Mouse (Mus musculus) CD4-positive helper T cell, adult 2 months (primary cell): ENCODE measurements around the gene Cd72.
A peak's percentile ranks its signal among the peaks of the same experiment; 100 is the strongest.

Source experiments
- DNase-seq: peaks from one replicate; pipeline ENCODE4 v3.0.0-alpha.2; 2012; ENCODE audit warnings: low read depth, missing footprints, low spot score

Gene Cd72

DNA sequence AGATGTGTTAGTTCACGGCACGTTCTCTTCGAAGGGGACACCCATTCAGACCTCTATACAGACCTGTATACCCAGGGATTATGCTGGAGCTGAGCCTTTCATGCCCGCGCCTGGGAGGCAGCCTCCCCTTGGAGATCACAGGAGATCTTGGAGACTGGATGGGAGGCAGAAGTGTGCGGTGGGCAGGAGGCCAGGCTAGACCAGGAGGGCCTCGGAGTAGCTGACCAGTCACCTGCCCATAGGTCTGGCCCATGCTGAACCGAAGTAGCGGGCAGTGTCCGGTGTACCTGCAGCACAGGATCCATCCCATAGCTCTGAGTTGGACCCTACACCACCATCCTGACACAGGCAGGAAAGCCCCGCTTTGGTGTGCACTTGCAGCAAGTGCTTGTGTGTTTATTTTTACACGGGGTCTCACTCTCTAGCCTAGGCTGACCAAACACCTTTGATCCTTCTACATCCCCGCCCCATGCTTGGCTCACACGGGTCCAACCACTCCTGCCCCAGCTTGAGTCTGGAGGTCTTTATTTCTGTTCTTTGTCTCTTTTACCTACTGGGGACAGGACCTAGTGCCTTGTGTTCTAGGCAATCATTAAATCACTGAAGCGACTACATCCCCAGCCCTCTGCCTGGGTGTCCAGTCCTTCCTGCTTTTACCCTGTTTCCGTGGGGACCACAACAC lies 26.1 kb downstream of the Cd72 start:
- DNase-seq, result no peak

DNA sequence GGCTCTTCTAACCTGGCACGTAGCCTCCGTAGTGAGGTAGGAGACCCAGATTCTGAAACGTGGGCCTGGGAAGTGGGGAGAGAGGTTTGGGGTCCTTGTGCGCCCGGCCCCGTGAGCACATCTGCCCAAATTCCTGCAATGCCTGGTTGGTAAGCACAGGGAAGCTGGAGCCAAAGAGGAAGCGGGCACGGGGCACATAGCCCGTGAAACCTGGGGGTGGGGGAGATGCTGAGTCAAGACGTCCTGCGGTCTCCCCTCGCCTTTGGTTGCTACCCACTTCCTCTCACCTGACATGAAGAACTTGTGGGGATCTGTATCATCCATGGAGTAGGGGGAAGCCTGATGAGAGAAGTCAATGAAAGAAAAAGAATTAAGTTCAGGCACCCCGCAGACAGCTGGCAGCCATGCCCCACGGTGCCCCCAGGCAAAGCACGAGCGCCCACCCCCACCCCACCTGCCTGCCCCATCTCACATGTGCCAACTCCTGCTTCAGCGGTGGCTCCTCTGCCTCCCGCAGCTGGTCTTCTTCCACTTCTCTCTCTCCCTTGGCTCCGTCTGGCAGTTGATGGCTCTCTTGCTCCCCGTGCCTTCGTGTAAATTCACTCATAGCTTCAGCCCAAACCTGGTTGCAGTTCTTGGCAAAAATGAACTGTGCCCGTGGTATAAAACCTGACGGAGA lies 26.8 kb downstream of the Cd72 start:
- peak; percentile 82 for DNase-seq

DNA sequence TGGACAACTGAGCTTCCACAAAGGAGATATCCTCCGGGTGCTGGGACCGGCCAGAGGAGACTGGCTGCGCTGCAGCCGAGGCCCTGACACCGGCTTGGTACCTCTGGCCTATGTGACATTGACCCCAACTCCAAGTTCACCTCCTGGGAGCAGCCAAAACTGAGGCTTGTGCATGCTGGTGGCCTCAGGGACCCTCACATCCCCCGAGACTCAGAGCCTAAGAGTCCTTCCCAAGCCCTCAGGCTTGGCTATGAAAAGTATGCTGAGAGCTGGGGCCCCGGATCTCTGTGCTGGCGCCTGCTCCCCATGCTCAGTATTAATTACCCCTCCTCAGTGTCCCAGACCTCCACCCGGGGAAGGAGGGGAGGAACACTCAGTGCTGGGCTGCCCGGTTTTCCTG lies 27.9 kb downstream of the Cd72 start:
- no peak for DNase-seq

DNA sequence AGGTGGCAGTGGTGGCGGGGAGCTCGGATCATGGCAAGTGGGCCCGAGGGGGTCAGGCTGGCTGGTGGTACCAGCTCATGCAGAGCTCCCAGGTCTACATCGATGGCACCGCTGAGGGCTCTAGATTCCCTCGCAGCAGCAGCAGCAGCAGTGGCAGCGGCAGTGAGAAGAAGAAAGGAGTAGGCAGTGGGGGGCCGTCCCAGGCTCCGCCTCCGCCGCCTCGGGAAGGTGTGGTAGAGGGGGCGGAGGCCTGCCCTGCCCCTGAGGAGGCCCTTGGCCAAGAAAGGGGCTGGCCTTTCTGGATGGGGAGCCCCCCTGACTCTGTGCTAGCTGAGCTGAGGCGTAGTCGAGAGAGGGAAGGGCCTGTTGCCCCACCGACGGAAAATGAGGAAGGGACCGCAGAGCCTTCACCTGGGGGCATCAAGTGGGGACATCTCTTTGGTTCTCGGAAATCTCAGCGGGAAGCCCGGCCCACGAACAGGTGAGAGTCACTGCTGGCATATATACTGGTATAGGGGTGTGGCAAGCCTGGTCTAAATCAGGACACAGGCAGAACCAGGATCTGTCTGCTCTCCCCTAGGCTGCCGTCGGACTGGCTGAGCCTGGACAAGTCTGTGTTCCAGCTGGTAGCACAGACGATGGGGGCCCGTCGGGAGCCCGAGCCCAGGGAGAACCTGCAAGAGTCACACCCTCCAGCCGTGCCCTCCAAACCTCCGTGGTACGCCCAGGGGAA lies 28.6 kb downstream of the Cd72 start:
- DNase-seq, result peak; percentile 41

DNA sequence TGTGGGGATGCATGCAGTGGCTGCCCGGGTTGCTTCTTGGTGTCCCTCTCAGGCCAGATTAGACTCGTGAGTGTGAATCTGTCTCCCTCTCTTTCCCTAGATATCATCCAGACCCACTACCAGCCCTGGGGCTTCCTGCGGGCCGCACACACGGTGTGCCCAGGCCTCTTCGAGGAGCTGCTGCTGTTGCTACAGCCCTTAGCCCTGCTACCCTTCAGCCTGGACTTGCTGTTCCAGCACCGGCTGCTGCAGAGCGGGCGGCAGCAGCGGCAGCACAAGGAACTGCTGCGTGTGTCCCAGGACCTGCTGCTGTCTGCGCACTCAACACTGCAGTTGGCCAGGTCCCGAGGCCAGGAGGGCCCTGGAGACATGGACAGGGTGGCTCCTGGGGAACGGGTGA lies 29.2 kb downstream of the Cd72 start:
- no peak for DNase-seq

DNA sequence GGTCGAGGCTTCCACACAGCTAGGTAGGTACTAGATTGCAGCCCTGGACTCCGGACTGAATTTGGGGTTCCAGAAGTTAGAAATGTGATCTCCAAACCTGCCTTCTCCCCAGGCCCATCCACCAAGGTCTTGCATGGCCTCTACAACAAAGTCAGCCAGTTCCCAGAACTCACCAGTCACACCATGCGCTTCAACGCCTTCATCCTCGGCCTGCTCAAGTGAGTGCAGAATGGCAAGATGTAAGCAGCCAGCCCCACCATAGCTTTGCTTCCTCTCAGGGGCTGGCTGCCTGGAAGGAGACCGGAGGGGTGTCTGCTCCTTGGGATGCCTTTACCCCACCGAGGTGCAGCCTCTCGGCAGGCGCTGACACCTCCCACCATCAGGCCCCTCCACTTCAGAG lies 30.4 kb downstream of the Cd72 start:
- no peak for DNase-seq

DNA sequence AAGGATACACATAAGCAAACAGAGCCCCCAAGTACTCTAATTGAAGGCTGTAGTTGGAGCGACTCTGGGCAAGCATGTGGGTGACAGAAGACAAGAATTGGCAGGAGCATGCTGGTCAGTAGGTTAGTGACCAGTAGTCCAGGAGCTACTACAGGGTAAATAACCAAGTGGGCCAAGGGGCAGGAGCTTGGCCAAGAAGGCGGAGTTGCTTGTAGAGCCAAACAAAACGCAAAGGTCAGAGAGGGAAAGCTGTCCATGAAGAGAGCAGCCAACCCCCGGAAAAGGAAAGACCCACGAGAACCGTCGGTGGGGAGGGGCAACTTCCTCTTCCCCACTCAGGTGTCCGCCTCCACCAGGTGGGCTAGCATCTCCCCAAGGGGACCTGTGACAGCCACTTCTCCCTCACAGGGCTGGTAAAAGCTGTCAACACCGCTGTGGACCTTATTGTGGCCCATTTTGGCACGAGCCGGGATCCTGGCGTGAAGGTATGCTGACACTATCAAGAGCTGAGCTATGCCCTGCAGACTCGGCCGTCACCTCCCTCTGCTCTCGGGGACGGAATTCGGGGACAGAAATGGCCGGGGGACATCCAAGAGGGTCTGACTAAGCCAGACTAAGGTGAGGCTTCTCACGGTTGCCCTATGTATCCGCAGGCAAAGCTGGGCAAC lies 31.0 kb downstream of the Cd72 start:
- DNase-seq, result no peak

DNA sequence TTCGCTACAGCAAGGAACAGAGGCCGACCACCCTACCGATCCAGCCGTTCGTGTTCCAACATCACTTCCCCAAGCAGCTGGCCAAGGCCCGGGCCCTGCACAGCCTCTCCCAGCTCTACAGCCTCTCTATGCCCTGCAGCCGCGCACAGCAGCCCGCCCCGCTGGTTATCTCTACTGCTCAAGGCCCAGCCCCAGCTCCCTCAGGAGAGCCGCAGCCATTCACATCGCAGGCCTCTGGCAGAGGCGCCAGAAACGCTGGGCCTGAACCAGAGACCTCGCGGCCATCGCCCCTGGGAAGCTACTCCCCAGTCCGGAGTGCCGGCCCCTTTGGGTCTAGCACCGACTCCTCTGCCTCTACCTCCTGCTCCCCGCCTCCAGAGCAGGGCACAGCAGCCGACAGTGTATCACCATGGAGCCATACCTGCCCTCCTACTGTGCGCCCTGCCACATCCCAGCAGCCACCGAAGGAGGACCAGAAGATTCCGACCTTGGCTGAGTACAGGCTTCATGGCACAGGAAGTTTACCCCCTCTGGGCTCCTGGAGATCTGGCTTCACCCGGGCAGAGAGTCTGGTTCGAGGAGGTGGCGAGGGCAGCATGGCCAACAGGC lies 32.7 kb downstream of the Cd72 start:
- no peak for DNase-seq

DNA sequence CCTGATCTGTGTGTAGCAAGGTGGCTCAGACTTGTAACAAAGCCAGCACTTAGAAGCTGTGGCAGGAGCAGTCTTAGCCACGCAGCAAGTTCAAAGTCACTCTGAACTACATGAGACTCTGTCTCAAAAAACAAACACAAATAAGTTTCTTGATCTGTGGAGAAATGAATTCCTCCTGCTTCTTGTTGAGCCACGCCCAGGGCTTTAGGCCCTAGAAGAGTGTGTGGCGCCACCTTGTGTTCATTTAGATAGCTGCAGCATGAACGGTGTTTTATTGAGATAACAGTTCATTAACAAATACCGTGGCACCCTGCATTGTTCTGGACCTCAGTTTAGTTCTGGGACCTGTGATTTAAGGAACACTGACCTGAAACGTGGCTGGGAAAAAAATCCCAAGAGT lies 34.1 kb downstream of the Cd72 start:
- peak; percentile 72 for DNase-seq

DNA sequence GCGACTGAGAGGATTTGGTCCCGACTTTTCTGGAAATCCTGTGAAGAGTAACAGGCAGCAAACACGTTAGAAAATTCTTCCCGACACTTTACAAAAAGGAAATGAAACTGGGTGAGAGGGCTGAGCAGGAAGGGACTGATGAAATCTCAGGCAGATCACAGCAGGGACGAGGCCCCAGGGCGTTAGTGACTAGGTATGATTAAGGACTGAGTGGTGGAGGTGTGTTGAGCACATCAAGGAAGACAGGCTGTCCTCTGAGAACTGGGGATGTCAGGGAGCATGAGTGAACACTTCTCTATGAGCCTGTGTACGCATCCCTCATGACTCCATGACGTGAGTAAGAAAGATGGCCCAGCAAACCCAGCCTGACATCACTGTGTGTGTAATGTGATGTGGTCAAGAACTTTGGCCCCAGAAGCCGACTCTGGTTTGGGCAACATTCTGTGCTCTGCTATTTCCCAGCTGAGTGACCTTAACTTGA lies 34.6 kb downstream of the Cd72 start:
- DNase-seq, result no peak

DNA sequence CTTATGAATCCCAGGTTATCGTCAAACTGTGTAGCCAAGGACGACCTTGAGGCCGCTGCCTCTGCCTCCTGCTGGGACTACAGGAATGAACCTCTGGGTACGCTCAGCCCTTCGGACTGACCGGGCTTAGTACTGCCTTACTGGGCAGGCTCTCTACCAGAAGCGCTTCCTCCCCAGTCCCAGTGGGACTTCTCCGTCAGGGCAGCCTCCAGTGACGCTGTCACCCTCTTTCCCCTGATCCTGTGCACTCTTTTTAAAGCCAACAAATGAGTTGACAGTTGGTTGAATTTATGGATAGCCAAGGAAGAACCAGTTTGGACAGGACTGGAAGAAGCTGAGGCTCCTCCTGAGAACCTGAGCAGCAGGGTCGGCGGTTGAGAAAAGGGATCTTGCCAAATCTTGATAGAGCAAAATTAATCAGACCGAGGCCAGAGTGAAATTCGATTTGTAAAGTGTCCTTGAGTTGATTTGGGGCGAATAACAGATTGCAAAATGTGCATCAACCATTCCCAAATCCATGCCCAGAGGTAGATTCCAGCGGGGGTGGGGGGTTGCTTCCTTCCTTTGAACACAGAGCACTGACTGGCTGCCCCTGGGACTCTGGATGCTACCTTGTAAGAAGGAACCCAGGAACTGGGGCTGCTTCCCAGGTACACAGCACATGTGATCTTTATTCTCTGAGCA lies 35.3 kb downstream of the Cd72 start:
- DNase-seq, result no peak

DNA sequence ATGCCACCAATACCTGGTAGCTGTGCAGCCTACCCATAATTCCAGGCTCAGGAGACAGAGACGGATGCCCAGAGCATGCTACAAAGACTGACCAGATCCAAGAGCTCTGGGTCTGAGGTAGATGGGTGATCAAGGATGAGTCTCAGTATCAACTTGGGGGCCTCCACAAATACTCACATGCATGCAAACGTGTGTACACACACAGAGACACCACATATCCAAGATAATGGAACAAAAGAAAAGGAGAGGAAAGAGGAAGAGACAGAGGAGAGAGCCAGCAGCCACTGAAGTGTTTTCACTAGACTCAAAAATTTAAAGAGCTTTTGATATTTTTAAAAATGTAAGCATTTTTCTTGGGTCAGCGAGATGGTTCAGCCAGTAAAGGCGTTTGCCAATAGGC lies 36.0 kb downstream of the Cd72 start:
- DNase-seq, result no peak

DNA sequence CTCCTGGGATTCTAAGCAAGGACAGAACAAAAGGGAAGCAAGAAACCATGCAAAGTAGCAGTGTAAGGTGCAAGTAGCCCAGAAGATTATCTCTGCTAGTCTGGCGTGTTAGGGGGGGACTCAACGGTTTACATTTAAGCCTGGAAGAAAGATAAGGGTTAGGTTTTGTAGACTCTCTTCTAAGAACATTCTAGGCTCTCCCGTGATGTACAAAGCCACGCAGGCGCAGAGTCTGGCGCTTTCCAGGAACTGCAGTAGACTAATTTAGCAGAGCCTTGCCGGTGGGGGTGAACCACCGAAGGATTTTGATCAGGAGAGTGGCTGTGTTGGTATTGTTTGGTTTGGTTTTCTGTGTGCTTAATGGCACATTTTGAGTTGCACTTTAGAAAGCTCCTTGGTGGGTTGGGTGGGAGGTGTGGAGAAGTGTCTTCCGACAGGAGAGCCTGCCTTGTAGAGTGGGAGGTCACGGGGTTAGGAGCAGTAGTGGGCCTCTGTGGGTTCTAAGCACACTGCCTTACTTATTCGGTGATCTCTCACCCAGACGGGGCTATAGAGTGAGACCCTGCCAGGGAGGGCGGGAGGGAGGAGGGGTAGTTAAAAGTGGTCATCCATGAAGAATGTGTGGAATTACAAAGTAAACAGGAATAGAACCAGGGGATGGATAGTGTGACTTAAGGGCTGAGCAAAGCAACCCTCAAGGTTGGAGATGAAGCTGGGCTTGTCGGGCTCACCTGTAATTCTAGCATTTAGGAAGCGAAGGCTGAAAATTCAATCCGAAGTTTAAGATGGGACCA lies 37.0 kb downstream of the Cd72 start:
- DNase-seq, result no peak

DNA sequence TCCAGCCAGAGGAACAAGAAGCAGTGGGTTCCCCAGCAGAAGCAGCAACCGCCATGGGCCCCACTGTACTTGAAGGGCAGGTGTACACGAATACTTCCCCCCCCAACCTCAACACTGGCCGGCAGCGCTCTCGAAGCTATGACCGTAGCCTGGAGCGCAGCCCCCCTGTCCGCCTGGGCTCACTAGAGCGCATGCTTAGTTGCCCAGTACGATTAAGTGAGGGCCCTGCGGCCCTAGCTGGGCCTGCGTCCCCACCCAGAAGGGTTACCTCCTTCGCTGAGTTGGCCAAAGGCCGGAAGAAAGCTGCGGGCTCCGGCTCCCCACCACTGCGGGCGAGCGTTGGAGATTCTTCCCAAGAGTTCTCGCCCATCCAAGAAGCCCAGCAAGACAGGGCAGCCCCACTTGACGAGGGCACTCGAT lies 38.3 kb downstream of the Cd72 start:
- no peak for DNase-seq

DNA sequence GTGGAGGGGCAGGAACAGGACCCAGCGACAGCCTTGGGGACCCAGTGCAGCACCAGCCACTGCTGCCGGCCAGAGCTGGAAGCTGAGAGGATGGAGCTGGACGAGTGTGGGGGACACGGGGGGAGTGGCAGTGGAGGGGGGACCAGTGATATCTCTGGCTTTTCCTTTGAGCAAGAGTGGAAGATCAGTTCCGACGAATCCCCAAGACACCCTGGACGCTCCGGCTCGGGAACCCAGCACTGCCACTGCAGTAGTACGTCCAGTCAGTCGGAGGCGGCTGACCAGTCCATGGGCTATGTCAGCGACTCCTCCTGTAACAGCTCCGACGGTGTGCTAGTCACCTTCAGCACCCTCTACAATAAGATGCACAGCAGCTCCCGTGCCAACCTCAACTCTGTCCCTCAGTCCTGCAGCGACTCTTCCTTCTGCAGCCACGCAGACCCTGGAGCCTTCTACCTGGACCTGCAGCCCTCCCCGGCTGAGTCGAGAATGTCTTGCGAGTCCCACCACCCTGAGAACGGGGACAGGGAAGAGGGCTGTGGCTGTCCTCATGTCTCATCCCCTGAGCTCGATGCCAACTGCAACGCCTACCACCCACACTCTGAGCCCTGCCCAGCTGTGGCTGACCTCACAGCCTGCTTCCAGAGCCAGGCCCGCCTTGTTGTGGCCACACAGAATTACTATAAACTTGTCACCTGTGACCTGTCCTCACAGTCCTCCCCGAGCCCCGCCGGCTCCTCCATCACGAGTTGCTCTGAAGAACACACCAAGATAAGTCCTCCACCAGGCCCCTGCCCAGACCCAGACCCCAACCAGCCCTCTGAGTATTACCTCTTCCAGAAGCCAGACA lies 39.0 kb downstream of the Cd72 start:
- no peak for DNase-seq

DNA sequence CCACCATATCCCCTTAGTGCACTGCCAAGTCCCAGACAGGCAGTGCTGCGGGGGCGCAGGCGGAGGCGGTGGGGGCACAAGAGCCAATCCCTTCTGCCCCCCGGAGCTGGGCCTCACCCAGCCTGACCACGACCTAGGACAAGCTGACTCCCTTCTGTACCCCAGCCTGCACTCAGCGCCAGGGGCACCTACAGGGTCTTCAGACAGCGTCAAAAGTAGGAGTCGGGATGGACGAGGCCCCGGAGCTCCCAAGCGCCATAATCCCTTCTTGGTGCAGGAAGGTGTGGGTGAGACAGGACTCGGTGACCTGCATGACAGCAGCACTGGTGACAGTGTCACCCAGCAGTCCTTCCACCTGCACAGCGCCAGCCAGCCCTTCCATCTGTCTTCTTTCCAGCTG lies 39.7 kb downstream of the Cd72 start:
- no peak for DNase-seq

DNA sequence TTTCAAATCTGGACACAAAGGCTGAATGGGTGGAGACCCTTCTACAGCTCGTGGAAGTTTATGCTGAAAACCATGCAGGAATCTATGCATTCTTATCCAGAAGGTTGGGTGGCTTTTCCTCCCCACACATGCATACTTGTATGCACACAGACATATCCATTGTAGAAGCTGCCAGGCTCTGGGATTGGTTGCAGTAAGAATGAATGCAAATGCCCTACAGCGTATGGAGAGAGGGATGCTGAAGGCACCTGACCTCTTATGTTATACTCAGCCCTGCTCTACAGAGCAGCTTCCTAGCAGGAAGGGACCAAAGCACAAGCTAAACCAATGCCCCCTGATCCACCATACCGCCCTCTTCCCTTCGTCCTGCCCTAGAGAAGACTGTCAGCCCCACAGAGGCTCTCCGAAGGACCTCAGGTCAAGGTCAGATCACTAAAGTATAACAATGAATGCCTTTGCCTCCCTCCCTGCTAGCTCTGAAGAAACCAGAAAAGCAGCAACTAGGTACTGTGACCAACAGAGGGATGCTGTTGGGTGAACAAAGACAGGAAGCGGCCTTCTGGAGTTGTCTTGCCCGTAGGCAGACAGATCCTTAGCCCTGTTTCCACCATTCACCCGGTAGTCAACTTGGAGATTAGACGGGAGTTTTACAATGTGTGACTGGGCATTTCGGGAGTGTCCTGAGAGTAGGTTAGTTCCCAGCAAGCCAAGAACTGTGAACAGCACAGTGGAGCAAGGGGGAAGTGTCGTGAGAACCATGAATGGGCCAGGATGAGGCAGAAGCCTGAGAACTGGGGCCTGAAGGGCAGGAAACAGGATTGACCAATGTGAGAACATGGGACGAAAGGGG lies 47.1 kb downstream of the Cd72 start:
- no peak for DNase-seq

DNA sequence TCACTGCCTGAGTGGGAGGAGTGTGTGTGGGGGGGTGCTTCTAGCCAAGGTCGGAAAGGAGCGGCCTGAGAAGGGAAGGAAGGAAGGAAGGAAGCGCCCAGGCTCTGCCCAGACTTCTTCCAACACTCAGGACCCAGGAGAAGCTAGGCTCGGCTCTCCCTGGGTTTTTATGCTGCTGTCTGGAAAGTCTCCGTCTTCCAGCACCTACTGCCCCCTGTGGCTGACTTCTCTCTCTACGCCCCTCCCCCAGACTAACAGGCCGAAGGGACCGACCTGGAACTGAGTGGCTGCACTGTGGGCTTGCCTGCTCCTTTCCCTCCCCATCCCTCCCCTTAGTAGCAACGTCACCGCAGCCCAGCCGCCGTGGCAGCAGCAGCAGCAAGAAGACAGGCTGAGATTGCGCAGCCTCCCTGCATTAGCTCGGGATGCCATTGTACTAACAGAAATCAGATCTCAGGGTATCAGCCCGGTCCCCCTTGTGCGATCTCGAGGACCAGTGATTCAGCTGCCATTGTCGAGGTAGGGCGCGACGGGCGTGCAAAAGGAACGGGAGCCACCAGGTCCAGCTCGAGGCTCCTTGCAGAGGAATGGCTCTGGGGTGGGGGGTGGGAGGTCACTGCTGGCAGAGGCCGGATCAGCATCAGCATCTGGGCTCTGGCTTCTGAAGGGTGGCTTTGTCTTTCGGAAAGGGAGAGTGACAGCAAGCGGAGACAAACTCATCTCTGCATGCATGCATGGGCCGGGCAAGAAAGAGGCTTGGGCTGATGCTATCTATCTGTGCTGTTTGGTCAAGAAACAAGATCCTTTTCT lies 48.1 kb downstream of the Cd72 start:
- no peak for DNase-seq
